Mouse (Mus musculus): ENCODE results near the gene Sspn. TPM values are rescaled to one million over a fixed set of nuclear protein-coding genes. Genes with fewer than 3 reads are reported as not detected.

Sspn gene
- total and polyA plus RNA-seq, 2 experiments from 2014 or later: 74.1 to 92.0 TPM

- no peak for ATAC-seq (ENCODE audit: insufficient read depth, low read depth)
- TF ChIP-seq CTCF (IDR thresholded peaks at IDR 0.05; ENCODE audit: low read depth) (no peak), EP300 (IDR thresholded peaks at IDR 0.05; ENCODE audit: low read depth) (no peak)
- 72% methylated on average over 11 of the region's 11 CpGs for WGBS
- Histone ChIP-seq H3K4me1 (ENCODE audit: control insufficient read depth, insufficient read depth) (0 out of 2 replicates have a peak, but pooled peaks cover 1% of the 10 kb centered on the region), H3K27ac (ENCODE audit: low read depth) (no peak overlapping the region), H3K4me2 (ENCODE audit: low read depth, low read length) (no peak overlapping the region), H3K36me3 (replicated peaks; ENCODE audit: control insufficient read depth, insufficient read depth, low read length) (no peaks in the 10 kb centered on the region), H3K9ac (replicated peaks; ENCODE audit: low read depth, low read length) (no peak overlapping the region), H3K27me3 (ENCODE audit: control insufficient read depth, insufficient read depth, low read length) (no peaks in the 10 kb centered on the region), H3K9me3 (replicated peaks; ENCODE audit: control insufficient read depth, low read length) (no peaks in the 10 kb centered on the region), H3K4me3 (ENCODE audit: low read depth, low read length) (no peak overlapping the region)
- no peak for DNase-seq (ENCODE audit: low spot score)
Measured at GRCm38 (mm10) chr6:145891951-145892350, 39.5 kb upstream of the Sspn start.

DNA sequence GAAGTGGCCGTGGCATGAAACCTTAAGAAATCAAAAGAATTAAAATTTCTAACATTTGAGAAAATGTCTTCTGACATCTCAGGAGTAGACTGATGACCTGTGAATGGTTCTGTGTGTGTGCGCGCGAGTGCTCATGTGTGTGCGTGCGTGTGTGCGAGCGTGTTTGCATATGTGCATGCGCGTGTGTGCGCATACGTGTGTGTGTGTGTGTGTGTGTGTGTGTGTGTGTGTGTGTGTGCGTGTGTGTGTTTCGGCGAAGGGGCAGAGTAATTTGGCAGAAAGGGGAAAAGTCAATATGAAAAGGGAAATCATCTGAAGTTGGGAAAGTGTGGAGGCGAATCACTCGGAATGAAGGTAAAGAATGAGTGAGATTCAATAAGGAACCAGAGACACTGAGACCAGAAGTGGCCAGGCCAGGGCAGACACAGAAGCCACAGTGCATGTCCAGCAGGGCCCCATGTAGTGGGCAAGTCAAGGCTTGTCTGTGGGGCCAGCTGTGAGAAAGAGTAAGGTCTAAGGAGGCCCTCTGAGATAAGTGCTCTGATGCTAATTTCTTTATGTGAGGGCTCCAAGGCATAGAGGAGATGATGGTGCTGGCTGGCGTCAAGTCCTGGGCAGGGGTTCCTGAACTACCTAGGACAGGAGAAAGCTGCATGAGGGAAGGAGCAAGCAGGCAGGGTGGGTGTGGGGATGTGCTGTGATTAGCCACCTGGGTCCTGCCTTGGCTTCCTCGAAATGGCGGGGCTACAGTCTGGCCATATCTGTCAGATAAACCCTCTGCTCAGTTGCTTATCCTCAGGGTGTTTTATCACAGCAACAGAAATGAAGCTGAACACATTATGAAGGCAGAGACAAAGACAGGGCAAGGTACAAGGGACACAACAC lies 38.8 kb upstream of the Sspn start:
- ATAC-seq (ENCODE audit: insufficient read depth, low read depth): no peak
- H3K4me3 ChIP-seq (ENCODE audit: low read depth, low read length): no peak overlapping the region
- 88% methylated on average over 20 of the region's 20 CpGs for WGBS

DNA sequence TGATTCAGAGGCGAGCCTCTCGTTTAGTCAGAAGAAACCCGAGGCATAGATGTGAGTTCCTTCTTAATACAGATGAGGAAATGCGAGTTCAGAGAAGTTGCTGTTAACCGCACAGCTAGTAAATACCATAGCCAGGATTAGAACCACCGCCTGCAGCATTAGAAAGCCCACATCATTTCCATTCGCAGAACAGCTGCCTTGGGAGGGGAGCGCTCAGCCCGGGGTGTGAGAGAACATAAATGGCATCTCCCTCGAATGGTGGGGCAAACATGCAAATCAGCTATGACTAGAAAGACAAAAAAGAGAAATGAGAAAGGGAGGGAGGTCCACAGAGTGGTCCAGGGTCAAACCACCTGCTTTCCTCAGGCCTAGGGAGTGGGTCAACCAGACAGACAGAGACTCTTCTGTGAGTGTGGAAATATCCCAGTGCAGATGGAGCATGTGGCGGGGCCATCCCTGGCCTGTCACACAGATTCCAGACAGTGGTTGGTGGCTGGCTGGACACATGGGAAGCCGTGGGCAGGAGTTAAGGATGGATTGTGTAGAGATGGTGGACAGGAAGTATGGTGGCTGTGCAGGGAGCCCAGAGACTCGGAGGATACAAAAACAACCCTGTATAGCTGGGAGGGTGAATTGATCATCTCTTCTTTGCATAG lies 37.9 kb upstream of the Sspn start:
- H3K4me3 ChIP-seq (ENCODE audit: low read depth, low read length): no peak overlapping the region
- no peak overlapping the region for H3K27ac ChIP-seq (ENCODE audit: low read depth)
- H3K36me3 ChIP-seq (replicated peaks; ENCODE audit: control insufficient read depth, insufficient read depth, low read length): no peaks in the 10 kb centered on the region
- no peaks in the 10 kb centered on the region for H3K9me3 ChIP-seq (replicated peaks; ENCODE audit: control insufficient read depth, low read length)
- ATAC-seq (ENCODE audit: insufficient read depth, low read depth): no peak
- H3K9ac ChIP-seq (replicated peaks; ENCODE audit: low read depth, low read length): no peak overlapping the region
- DNase-seq (ENCODE audit: low spot score): no peak
- no peak for TF ChIP-seq EP300 (IDR thresholded peaks at IDR 0.05; ENCODE audit: low read depth)
- no peak for TF ChIP-seq CTCF (IDR thresholded peaks at IDR 0.05; ENCODE audit: low read depth)
- H3K4me1 ChIP-seq (ENCODE audit: control insufficient read depth, insufficient read depth): no peaks in the 10 kb centered on the region
- H3K27me3 ChIP-seq (ENCODE audit: control insufficient read depth, insufficient read depth, low read length): no peaks in the 10 kb centered on the region
- no peak overlapping the region for H3K4me2 ChIP-seq (ENCODE audit: low read depth, low read length)
- WGBS: 83% methylated on average over 13 of the region's 13 CpGs

More for the DNA sequence above, 38.8 kb upstream of the Sspn start:
- H3K9ac ChIP-seq (replicated peaks; ENCODE audit: low read depth, low read length): no peak overlapping the region
- H3K4me1 ChIP-seq (ENCODE audit: control insufficient read depth, insufficient read depth): no peaks in the 10 kb centered on the region
- no peak for DNase-seq (ENCODE audit: low spot score)
- TF ChIP-seq CTCF (IDR thresholded peaks at IDR 0.05; ENCODE audit: low read depth) (no peak), EP300 (IDR thresholded peaks at IDR 0.05; ENCODE audit: low read depth) (no peak)
- H3K27ac ChIP-seq (ENCODE audit: low read depth): no peak overlapping the region
- no peak overlapping the region for H3K4me2 ChIP-seq (ENCODE audit: low read depth, low read length)
- no peaks in the 10 kb centered on the region for H3K36me3 ChIP-seq (replicated peaks; ENCODE audit: control insufficient read depth, insufficient read depth, low read length)
- no peaks in the 10 kb centered on the region for H3K27me3 ChIP-seq (ENCODE audit: control insufficient read depth, insufficient read depth, low read length)
- no peaks in the 10 kb centered on the region for H3K9me3 ChIP-seq (replicated peaks; ENCODE audit: control insufficient read depth, low read length)

GRCm38 (mm10) chr6:145894669-145895342 lies 36.6 kb upstream of the Sspn start:
- no peaks in the 10 kb centered on the region for H3K36me3 ChIP-seq (replicated peaks; ENCODE audit: control insufficient read depth, insufficient read depth, low read length)
- 63% methylated on average over 8 of the region's 8 CpGs for WGBS
- ATAC-seq (ENCODE audit: insufficient read depth, low read depth): no peak

DNA sequence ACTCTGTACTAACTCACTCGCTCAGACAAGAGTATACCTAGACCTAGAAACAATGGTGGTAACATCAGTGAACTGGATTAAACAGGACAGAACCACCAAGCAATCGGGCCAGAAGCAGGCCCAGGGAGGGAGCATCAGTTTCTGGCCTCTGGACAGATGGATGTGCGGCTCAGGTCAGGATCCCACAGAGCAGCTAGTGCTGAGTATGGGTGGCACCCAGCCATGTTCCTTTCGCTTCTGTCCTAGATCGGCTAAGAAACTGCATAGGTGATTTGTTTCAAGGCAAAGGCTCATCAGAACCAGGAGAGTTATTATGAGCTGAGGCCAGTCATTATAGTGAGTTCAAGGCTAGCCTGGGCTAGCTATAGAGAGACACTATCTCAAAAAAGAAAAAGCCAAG lies 27.3 kb upstream of the Sspn start:
- TF ChIP-seq EP300 (IDR thresholded peaks at IDR 0.05; ENCODE audit: low read depth) (no peak), CTCF (IDR thresholded peaks at IDR 0.05; ENCODE audit: low read depth) (no peak)
- WGBS: 90% methylated on average over 5 of the region's 5 CpGs

More at GRCm38 (mm10) chr6:145894669-145895342, 36.6 kb upstream of the Sspn start:
- Histone ChIP-seq H3K4me3 (ENCODE audit: low read depth, low read length) (no peak overlapping the region), H3K4me2 (ENCODE audit: low read depth, low read length) (no peak overlapping the region), H3K9ac (replicated peaks; ENCODE audit: low read depth, low read length) (no peak overlapping the region), H3K27ac (ENCODE audit: low read depth) (no peak overlapping the region), H3K4me1 (ENCODE audit: control insufficient read depth, insufficient read depth) (no peaks in the 10 kb centered on the region), H3K9me3 (replicated peaks; ENCODE audit: control insufficient read depth, low read length) (no peaks in the 10 kb centered on the region), H3K27me3 (ENCODE audit: control insufficient read depth, insufficient read depth, low read length) (no peaks in the 10 kb centered on the region)
- TF ChIP-seq EP300 (IDR thresholded peaks at IDR 0.05; ENCODE audit: low read depth): no peak
- TF ChIP-seq CTCF (IDR thresholded peaks at IDR 0.05; ENCODE audit: low read depth): no peak
- no peak for DNase-seq (ENCODE audit: low spot score)

More for the DNA sequence above, 27.3 kb upstream of the Sspn start:
- H3K27me3 ChIP-seq (ENCODE audit: control insufficient read depth, insufficient read depth, low read length): no peaks in the 10 kb centered on the region
- no peak overlapping the region for H3K27ac ChIP-seq (ENCODE audit: low read depth)
- H3K36me3 ChIP-seq (replicated peaks; ENCODE audit: control insufficient read depth, insufficient read depth, low read length): no peaks in the 10 kb centered on the region
- no peak overlapping the region for H3K9ac ChIP-seq (replicated peaks; ENCODE audit: low read depth, low read length)
- DNase-seq (ENCODE audit: low spot score) (no peak), ATAC-seq (ENCODE audit: insufficient read depth, low read depth) (no peak)
- H3K4me2 ChIP-seq (ENCODE audit: low read depth, low read length): no peak overlapping the region
- no peak overlapping the region for H3K4me3 ChIP-seq (ENCODE audit: low read depth, low read length)
- H3K4me1 ChIP-seq (ENCODE audit: control insufficient read depth, insufficient read depth): no peaks in the 10 kb centered on the region
- H3K9me3 ChIP-seq (replicated peaks; ENCODE audit: control insufficient read depth, low read length): no peaks in the 10 kb centered on the region
